ENCODE assay signal across 8 mouse cellular contexts in genomic region chr10:75667115-75667910, GRCm38 (mm10). TPM values are rescaled to one million over a fixed set of nuclear protein-coding genes. Genes with fewer than 3 reads are reported as not detected.
DNase-seq lines count a peak whose midpoint lies in the region; ATAC-seq and TF ChIP-seq lines count a peak whose summit lies in the region.

No protein-coding gene starts in this region.

- TF ChIP-seq EP300 in MEL (IDR thresholded peaks at IDR 0.05; ENCODE audit: low read depth in 1 of 2, low read length in 2 of 2) = no peak

- peak overlapping the region; percentile 60 for H3K27ac ChIP-seq in MEL (ENCODE audit: control insufficient read depth, low read depth, low read length)
- H3K27ac ChIP-seq in forebrain, embryonic 15.5 days (replicated peaks) = peak overlapping the region; percentile 83
- peak overlapping the region; percentile 94 for H3K27ac ChIP-seq in layer of hippocampus, adult 2 months
- H3K27ac ChIP-seq in lung, embryonic 14.5 days (ENCODE audit: low read depth) = peak overlapping the region; percentile 77

- no peak for TF ChIP-seq CTCF in MEL (IDR thresholded peaks at IDR 0.05 in 2 of 3, conservative IDR thresholded peaks at IDR 0.05 in 1 of 3; ENCODE audit: control insufficient read depth in 1 of 3, insufficient read depth in 1 of 3, low read depth in 2 of 3, low read length in 3 of 3, poor library complexity in 1 of 3, severe bottlenecking in 1 of 3)
- TF ChIP-seq CTCF in layer of hippocampus, adult 2 months (conservative IDR thresholded peaks at IDR 0.05) = no peak
- no peak for TF ChIP-seq CTCF in lung, embryonic 14.5 days (IDR thresholded peaks at IDR 0.05; ENCODE audit: low read depth)

- peak; percentile 71 for ATAC-seq in forebrain, embryonic 15.5 days (replicated peaks)
- peak; percentile 83 for ATAC-seq in lung, embryonic 14.5 days (ENCODE audit: insufficient read depth)
- peak; percentile 10; the same call in 1 of the 2 replicates for ATAC-seq in neutrophil, adult 5-6 weeks (ENCODE audit: extremely low read depth, insufficient number of reproducible peaks, low FRiP score, poor library complexity, severe bottlenecking)

- H3K27me3 ChIP-seq in MEL (ENCODE audit: control insufficient read depth in 1 of 2, insufficient read depth in 2 of 2, low read length in 2 of 2) = no peaks in the 10 kb centered on the region
- H3K27me3 ChIP-seq in forebrain, embryonic 15.5 days = peaks cover 3% of the 10 kb centered on the region; the same call in 1 of the 2 replicates
- peaks cover 4% of the 10 kb centered on the region; the same call in 1 of the 2 replicates for H3K27me3 ChIP-seq in lung, embryonic 14.5 days (ENCODE audit: insufficient read depth, low read length)

- no peaks in the 10 kb centered on the region; a peak in 2 of 4 replicates for H3K4me1 ChIP-seq in MEL (ENCODE audit: control insufficient read depth in 1 of 2, insufficient read depth in 2 of 2, low read length in 2 of 2)
- peaks cover 33% of the 10 kb centered on the region for H3K4me1 ChIP-seq in forebrain, embryonic 15.5 days
- H3K4me1 ChIP-seq in lung, embryonic 14.5 days (ENCODE audit: insufficient read depth) = peaks cover 6% of the 10 kb centered on the region; the same call in 1 of the 2 replicates

- peak overlapping the region; percentile 77 for H3K9ac ChIP-seq in MEL (ENCODE audit: control insufficient read depth, low read depth, low read length, poor library complexity, severe bottlenecking)
- peak overlapping the region; percentile 62 for H3K9ac ChIP-seq in forebrain, embryonic 15.5 days (replicated peaks)
- H3K9ac ChIP-seq in lung, embryonic 14.5 days = peak overlapping the region; percentile 77

- DNase-seq in MEL (ENCODE audit: low read depth, low spot score) = peak; percentile 86
- DNase-seq in cerebellum, adult 11-12 months = peak; percentile 87
- peak; percentile 78 for DNase-seq in heart, postnatal 14 days
- peak; percentile 69 to 74 for DNase-seq in layer of hippocampus, adult 2 months (ENCODE audit: low spot score in 2 of 2)
- peak; percentile 76 for DNase-seq in lung, embryonic 14.5 days
- peak; percentile 57 to 66 for DNase-seq in thymus, adult 18-20 months

- under 1% methylated on average over 63 of the region's 63 CpGs for WGBS in forebrain, embryonic 15.5 days
- WGBS in lung, embryonic 14.5 days = under 1% methylated on average over 63 of the region's 63 CpGs

- H3K9me3 ChIP-seq in MEL (replicated peaks; ENCODE audit: insufficient read depth, low read length) = no peaks in the 10 kb centered on the region
- no peaks in the 10 kb centered on the region for H3K9me3 ChIP-seq in forebrain, embryonic 15.5 days
- no peaks in the 10 kb centered on the region for H3K9me3 ChIP-seq in lung, embryonic 14.5 days (ENCODE audit: low read depth, low read length)

- no peak for TF ChIP-seq POLR2A in MEL (IDR thresholded peaks at IDR 0.05; ENCODE audit: control insufficient read depth in 1 of 2, insufficient read depth in 1 of 2, low read depth in 1 of 2, low read length in 2 of 2, poor library complexity in 1 of 2)

- peak overlapping the region; percentile 62 to 90 for H3K4me3 ChIP-seq in MEL (ENCODE audit: control insufficient read depth in 1 of 2, insufficient read depth in 1 of 2, low read depth in 2 of 2, low read length in 2 of 2)
- H3K4me3 ChIP-seq in forebrain, embryonic 15.5 days = peak overlapping the region; percentile 57
- peak overlapping the region; percentile 64 for H3K4me3 ChIP-seq in layer of hippocampus, adult 2 months
- peak overlapping the region; percentile 69 for H3K4me3 ChIP-seq in lung, embryonic 14.5 days (ENCODE audit: low read depth, low read length)

- no peak for TF ChIP-seq RAD21 in MEL (IDR thresholded peaks at IDR 0.05; ENCODE audit: low read depth, low read length)

- intact Hi-C loops in heart, postnatal 14 days (cut with DNase I) = no loop called here

- peaks cover 3 to 4% of the 10 kb centered on the region in 2 experiments; a peak in 2 of 4 replicates for H3K36me3 ChIP-seq in MEL (ENCODE audit: control insufficient read depth in 1 of 2, insufficient read depth in 2 of 2, low read length in 2 of 2)
- peaks cover 6% of the 10 kb centered on the region for H3K36me3 ChIP-seq in forebrain, embryonic 15.5 days
- H3K36me3 ChIP-seq in lung, embryonic 14.5 days (ENCODE audit: insufficient read depth) = peaks cover 23% of the 10 kb centered on the region; the same call in 1 of the 2 replicates

- peaks cover 4% of the 10 kb centered on the region for H3K79me2 ChIP-seq in MEL (ENCODE audit: control insufficient read depth, insufficient read depth, low read length, poor library complexity)

- H3K4me2 ChIP-seq in forebrain, embryonic 15.5 days (replicated peaks) = peak overlapping the region; percentile 96
- peak overlapping the region; percentile 97 for H3K4me2 ChIP-seq in lung, embryonic 14.5 days

TF ChIP-seq in MEL, 35 proteins besides CTCF, POLR2A, EP300 and RAD21:
- TF ChIP-seq ZKSCAN1 (IDR thresholded peaks at IDR 0.05; ENCODE audit: low read depth, low read length) = no peak
- no peak for TF ChIP-seq TCF12 (IDR thresholded peaks at IDR 0.05; ENCODE audit: low read depth, low read length)
- TF ChIP-seq HCFC1 (IDR thresholded peaks at IDR 0.05; ENCODE audit: low read depth, low read length) = 0 out of 2 replicates have a peak, but pooled peaks have one; percentile 32
- TF ChIP-seq BHLHE40 (IDR thresholded peaks at IDR 0.05; ENCODE audit: borderline replicate concordance, low read depth, low read length) = 0 out of 2 replicates have a peak, but pooled peaks have one; percentile 31
- TF ChIP-seq POLR2AphosphoS5 (IDR thresholded peaks at IDR 0.05; ENCODE audit: borderline replicate concordance, low read depth, low read length) = no peak
- no peak for TF ChIP-seq CHD1 (IDR thresholded peaks at IDR 0.05; ENCODE audit: low read depth, low read length)
- TF ChIP-seq GABPA (IDR thresholded peaks at IDR 0.05; ENCODE audit: low read depth, low read length) = no peak
- TF ChIP-seq JUND (IDR thresholded peaks at IDR 0.05; ENCODE audit: low read depth, low read length) = no peak
- TF ChIP-seq CHD2 (IDR thresholded peaks at IDR 0.05; ENCODE audit: low read length) = peak; percentile 63
- no peak for TF ChIP-seq E2F4 (IDR thresholded peaks at IDR 0.05; ENCODE audit: borderline replicate concordance, low read depth, low read length)
- TF ChIP-seq TAL1 (IDR thresholded peaks at IDR 0.05; ENCODE audit: low read length) = no peak
- TF ChIP-seq SIN3A (IDR thresholded peaks at IDR 0.05; ENCODE audit: low read length) = peak; percentile 42
- no peak for TF ChIP-seq TBP (IDR thresholded peaks at IDR 0.05; ENCODE audit: low read depth, low read length)
- TF ChIP-seq RCOR1 (IDR thresholded peaks at IDR 0.05; ENCODE audit: low read depth, low read length) = no peak
- no peak for TF ChIP-seq USF1 (IDR thresholded peaks at IDR 0.05; ENCODE audit: low read depth, low read length)
- no peak for TF ChIP-seq ZNF384 (IDR thresholded peaks at IDR 0.05; ENCODE audit: low read depth, low read length)
- peak; percentile 74 for TF ChIP-seq MXI1 (IDR thresholded peaks at IDR 0.05; ENCODE audit: low read depth, low read length)
- TF ChIP-seq NRF1 (IDR thresholded peaks at IDR 0.05; ENCODE audit: insufficient read depth, low read depth, low read length, poor library complexity, severe bottlenecking) = peak; percentile 3; the same call in 1 of the 2 replicates
- peak; percentile 40; the same call in 1 of the 2 replicates for TF ChIP-seq MYC (IDR thresholded peaks at IDR 0.05; ENCODE audit: low read depth, low read length)
- TF ChIP-seq USF2 (IDR thresholded peaks at IDR 0.05; ENCODE audit: borderline replicate concordance in 1 of 2, insufficient read depth in 1 of 2, low read depth in 1 of 2, low read length in 2 of 2) = no peak
- no peak for TF ChIP-seq MAX (IDR thresholded peaks at IDR 0.05; ENCODE audit: low read length)
- TF ChIP-seq ETS1 (IDR thresholded peaks at IDR 0.05; ENCODE audit: low read depth, low read length) = peak; percentile 63
- peak; percentile 75; the same call in 1 of the 2 replicates for TF ChIP-seq MEF2A (IDR thresholded peaks at IDR 0.05; ENCODE audit: extremely low read depth, insufficient replicate concordance, low read depth, low read length, poor library complexity, severe bottlenecking)
- no peak for TF ChIP-seq MYB (IDR thresholded peaks at IDR 0.05; ENCODE audit: low read depth, low read length)
- no peak for TF ChIP-seq POLR2AphosphoS2 (IDR thresholded peaks at IDR 0.05; ENCODE audit: low read length)
- no peak for TF ChIP-seq KAT2A (conservative IDR thresholded peaks at IDR 0.05; ENCODE audit: low read depth, low read length)
- TF ChIP-seq SMC3 (IDR thresholded peaks at IDR 0.05; ENCODE audit: low read depth, low read length) = no peak
- TF ChIP-seq ZC3H11A (IDR thresholded peaks at IDR 0.05; ENCODE audit: low read depth, low read length) = no peak
- no peak; the same call in 1 of the 2 replicates for TF ChIP-seq MAZ (IDR thresholded peaks at IDR 0.05; ENCODE audit: low read depth, low read length)
- TF ChIP-seq ELF1 (IDR thresholded peaks at IDR 0.05; ENCODE audit: low read depth, low read length) = no peak
- no peak for TF ChIP-seq ZMIZ1 (IDR thresholded peaks at IDR 0.05; ENCODE audit: low read depth, low read length)
- TF ChIP-seq GATA1 (IDR thresholded peaks at IDR 0.05; ENCODE audit: low read depth, low read length) = no peak
- no peak for TF ChIP-seq UBTF (IDR thresholded peaks at IDR 0.05; ENCODE audit: borderline replicate concordance, insufficient read depth, low read depth, low read length)
- no peak for TF ChIP-seq MAFK (IDR thresholded peaks at IDR 0.05; ENCODE audit: borderline replicate concordance, low read depth, low read length)
- no peak for TF ChIP-seq NELFE (IDR thresholded peaks at IDR 0.05; ENCODE audit: low read depth, low read length)

RNA-seq across cellular contexts. Expression of gene Susd2, which starts 23.5 kb away (rescaled TPM):
- total RNA-seq in MEL (2012; rRNA removed) = 0.07 and 0.12 TPM in 2 replicates
- under 1 TPM in 1 of 2 experiments, not detected in 1; 0.15 TPM for polyA plus RNA-seq in MEL (2012; ENCODE audit: insufficient read depth in 1 of 2, insufficient read length in 2 of 2, low read depth in 1 of 2, low replicate concordance in 2 of 2, missing spikeins in 1 of 2)
- polyA plus RNA-seq in forebrain, embryonic 15.5 days (2015; fragmentation: Nextera tagmentation; extraction: Ambion mirVana) = 1.0 and 1.4 TPM in 2 replicates
- 1 to 10 TPM; 2.4 to 2.5 TPM for total RNA-seq in heart, postnatal 14 days (2021)
- total RNA-seq in layer of hippocampus, adult 2 months (2021) = 1 to 10 TPM; 2.1 TPM
- polyA plus RNA-seq in lung, embryonic 14.5 days (2014; fragmentation: Nextera tagmentation; extraction: Ambion mirVana) = 5.8 and 5.9 TPM in 2 replicates
- total RNA-seq in neutrophil, adult 5-6 weeks (2017) = 0.47 and 0.74 TPM in 2 replicates

Comparison
In these comparisons a context has a peak if more than half of its experiments do, and no peak if none do; other contexts are left out.
1. Peak in every context shown above with its lines: DNase-seq, ATAC-seq, H3K4me3 ChIP-seq and H3K27ac ChIP-seq.
2. ATAC-seq: peak in every context shown above with its lines; median percentile 83 in lung, embryonic 14.5 days; 71 in forebrain, embryonic 15.5 days; 10 in neutrophil, adult 5-6 weeks.